Mouse (Mus musculus) hindbrain, postnatal 0 days (tissue): ENCODE measurements around the gene Igf1r. TPM values are rescaled to one million over a fixed set of nuclear protein-coding genes. Genes with fewer than 3 reads are reported as not detected.

Experiments
- ATAC-seq: fragments of 200-750 bp; cut with Nextera tagmentation; 2 replicates; pipeline ENCODE4 v1.8.0; 2017; ENCODE audit warnings: mild to moderate bottlenecking, moderate TSS enrichment, moderate library complexity
- DNase-seq: peaks from one replicate; pipeline ENCODE4 v3.0.0-alpha.2; 2015; ENCODE audit warnings: low spot score
- H3K27ac ChIP-seq: fragments of 300-500 bp; sonication (generic); 2 replicates; pipeline ENCODE4 v1.5.1; 2014; ENCODE audit warnings: mild to moderate bottlenecking
- H3K27me3 ChIP-seq: fragments of 300-500 bp; sonication (generic); 2 replicates; pipeline ENCODE4 v1.6.1; 2014; ENCODE audit warnings: low read length, mixed read lengths; ENCODE audit not compliant: insufficient read depth
- H3K36me3 ChIP-seq: fragments of 300-500 bp; sonication (generic); 2 replicates; pipeline ENCODE4 v1.6.1; 2014; ENCODE audit warnings: low read length, mixed read lengths; ENCODE audit not compliant: insufficient read depth
- H3K4me1 ChIP-seq: fragments of 300-500 bp; sonication (generic); 2 replicates; pipeline ENCODE4 v1.6.1; 2014; ENCODE audit warnings: antibody characterized with exemption, low read length, mixed read lengths; ENCODE audit not compliant: insufficient read depth
- H3K4me2 ChIP-seq: fragments of 300-500 bp; sonication (generic); 2 replicates; pipeline ENCODE4 v1.6.1; 2014; ENCODE audit warnings: low read depth, mild to moderate bottlenecking, low read length, moderate library complexity, mixed read lengths
- H3K4me3 ChIP-seq: fragments of 300-500 bp; sonication (generic); 2 replicates; pipeline ENCODE4 v1.5.1; 2014; ENCODE audit warnings: low read length
- H3K9ac ChIP-seq: fragments of 300-500 bp; sonication (generic); replicated peaks from 2 replicates; pipeline ENCODE4 v1.6.1; 2014; ENCODE audit warnings: mild to moderate bottlenecking, low read length, moderate library complexity, mixed read lengths
- H3K9me3 ChIP-seq: fragments of 300-500 bp; sonication (generic); 2 replicates; pipeline ENCODE4 v1.6.1; 2016; ENCODE audit warnings: low read length, mixed read lengths
- CTCF ChIP-seq: IDR thresholded peaks from 2 replicates; pipeline ENCODE4 v1.5.1; 2016; ENCODE audit warnings: antibody characterized with exemption, control low read depth, low read depth
- WGBS: fragments of 180-500 bp; shearing (Covaris S2); extraction: QIAGEN DNeasy Blood & Tissue Kit; methylation state at CpG from one replicate; pipeline ENCODE4 v1.1.7; 2014; 5-methylcytosine and 5-hydroxymethylcytosine counted together
- polyA plus RNA-seq: library from polyadenylated mRNA; unstranded; fragments of >200 nt; fragmentation: Nextera tagmentation; extraction: Ambion mirVana; gene quantifications from 2 replicates; pipeline ENCODE4 v1.2.1, GENCODE M21; 2015
- total RNA-seq: library from RNA; depleted of rRNA; stranded (reverse); fragments of >200 nt; gene quantifications from 2 replicates; pipeline ENCODE4 v1.2.3, GENCODE M21; 2014

Igf1r gene
- total and polyA plus RNA-seq, 2 experiments from 2014 or later, result 12.1 to 36.2 TPM

DNA sequence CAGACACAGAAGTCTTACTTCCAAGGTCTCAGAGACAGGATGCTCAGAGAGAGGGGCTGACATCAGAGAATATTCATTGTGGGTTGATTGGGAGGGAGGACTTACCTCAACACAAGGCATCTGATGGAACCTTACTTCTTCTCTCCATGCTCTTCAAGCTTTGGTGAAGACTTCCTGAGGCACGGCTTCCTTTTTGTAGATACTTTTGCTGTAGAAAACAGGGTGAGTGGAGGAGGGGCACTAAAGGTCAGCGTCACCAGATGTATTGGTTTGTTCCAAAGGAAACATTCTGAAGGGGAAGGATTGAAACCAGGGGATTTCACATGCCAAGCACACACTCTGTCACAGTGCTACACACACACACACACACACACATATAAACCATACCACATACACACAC lies 186.8 kb downstream of the Igf1r start:
- ATAC-seq (no peak), DNase-seq (no peak)
- H3K4me3 ChIP-seq, result no peak overlapping the region
- no peaks in the 10 kb centered on the region for H3K9me3 ChIP-seq
- no peaks in the 10 kb centered on the region for H3K27me3 ChIP-seq
- no peak overlapping the region for H3K27ac ChIP-seq
- H3K36me3 ChIP-seq, result no peaks in the 10 kb centered on the region
- H3K4me2 ChIP-seq, result no peak overlapping the region
- H3K9ac ChIP-seq, result no peak overlapping the region
- WGBS, result 88% methylated on average over 2 of the region's 2 CpGs
- no peak for TF ChIP-seq CTCF
- H3K4me1 ChIP-seq, result peaks cover 4% of the 10 kb centered on the region; the same call in 1 of the 2 replicates

DNA sequence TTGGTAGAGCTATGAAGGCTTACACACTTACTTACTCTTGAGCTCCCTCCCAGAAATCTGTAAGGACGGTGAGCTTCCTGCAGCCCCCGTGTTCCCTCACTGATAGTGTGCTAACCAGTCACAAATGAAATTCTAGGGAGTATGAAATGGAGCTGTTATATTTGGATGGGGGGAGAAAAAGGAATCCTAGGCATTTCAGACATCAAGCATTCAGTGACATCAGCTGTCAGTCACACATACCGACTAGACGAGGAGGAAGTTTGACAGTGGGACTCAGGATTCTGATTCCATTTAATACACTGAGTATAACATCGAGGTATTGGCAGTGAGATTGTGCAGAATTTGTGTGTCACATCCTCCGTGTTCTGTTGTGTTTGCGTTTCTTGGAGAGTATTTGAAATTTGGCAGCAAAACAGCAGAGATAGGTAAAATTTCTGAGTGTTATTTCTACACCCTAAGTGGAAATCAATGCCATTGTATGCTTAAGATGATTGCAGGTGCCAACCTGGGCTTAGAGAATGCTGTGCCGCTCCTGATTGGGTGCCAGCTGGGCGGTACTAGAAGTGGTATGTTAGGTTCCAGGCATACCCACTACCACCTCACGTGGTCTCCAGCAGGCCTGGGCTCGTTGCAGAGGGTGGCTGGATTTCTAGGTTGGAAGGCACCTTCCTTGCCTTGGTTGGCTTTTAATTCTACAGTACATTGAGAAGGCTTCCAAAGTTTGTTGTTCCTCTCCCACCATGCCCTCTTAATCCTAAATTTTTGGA lies 187.6 kb downstream of the Igf1r start:
- no peaks in the 10 kb centered on the region for H3K27me3 ChIP-seq
- H3K9me3 ChIP-seq, result no peaks in the 10 kb centered on the region
- H3K4me1 ChIP-seq, result peaks cover 4% of the 10 kb centered on the region; the same call in 1 of the 2 replicates
- no peak overlapping the region for H3K4me3 ChIP-seq
- ATAC-seq (no peak), DNase-seq (no peak)
- 79% methylated on average over 11 of the region's 11 CpGs for WGBS
- no peak overlapping the region for H3K9ac ChIP-seq
- H3K27ac ChIP-seq, result no peak overlapping the region
- H3K4me2 ChIP-seq, result no peak overlapping the region
- TF ChIP-seq CTCF, result no peak
- H3K36me3 ChIP-seq, result no peaks in the 10 kb centered on the region

DNA sequence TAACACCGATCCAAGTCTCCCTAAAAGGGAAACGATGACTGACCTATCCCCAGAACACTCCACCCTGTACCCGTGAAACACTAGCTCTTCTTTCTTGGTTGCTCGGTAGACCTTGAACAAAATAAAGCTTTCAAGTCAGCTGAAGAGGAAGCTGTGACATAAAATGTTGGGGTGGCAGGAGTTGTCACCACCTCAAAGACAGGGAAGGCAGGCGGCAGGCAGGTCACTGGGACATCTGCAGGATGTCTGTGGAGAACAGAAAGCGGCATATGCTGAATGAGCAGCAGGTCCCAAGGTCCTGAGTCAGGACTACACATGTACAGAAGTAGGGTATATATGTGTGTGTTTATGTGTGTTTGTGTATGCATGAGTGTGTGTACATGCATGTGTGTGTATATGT lies 191.6 kb downstream of the Igf1r start:
- Histone ChIP-seq H3K27ac (no peak overlapping the region), H3K36me3 (no peaks in the 10 kb centered on the region), H3K4me3 (no peak overlapping the region), H3K27me3 (no peaks in the 10 kb centered on the region), H3K9ac (no peak overlapping the region), H3K9me3 (no peaks in the 10 kb centered on the region), H3K4me2 (no peak overlapping the region), H3K4me1 (peaks cover 10% of the 10 kb centered on the region)
- 60% methylated on average over 6 of the region's 6 CpGs for WGBS
- DNase-seq, result no peak
- no peak for TF ChIP-seq CTCF
- no peak for ATAC-seq

DNA sequence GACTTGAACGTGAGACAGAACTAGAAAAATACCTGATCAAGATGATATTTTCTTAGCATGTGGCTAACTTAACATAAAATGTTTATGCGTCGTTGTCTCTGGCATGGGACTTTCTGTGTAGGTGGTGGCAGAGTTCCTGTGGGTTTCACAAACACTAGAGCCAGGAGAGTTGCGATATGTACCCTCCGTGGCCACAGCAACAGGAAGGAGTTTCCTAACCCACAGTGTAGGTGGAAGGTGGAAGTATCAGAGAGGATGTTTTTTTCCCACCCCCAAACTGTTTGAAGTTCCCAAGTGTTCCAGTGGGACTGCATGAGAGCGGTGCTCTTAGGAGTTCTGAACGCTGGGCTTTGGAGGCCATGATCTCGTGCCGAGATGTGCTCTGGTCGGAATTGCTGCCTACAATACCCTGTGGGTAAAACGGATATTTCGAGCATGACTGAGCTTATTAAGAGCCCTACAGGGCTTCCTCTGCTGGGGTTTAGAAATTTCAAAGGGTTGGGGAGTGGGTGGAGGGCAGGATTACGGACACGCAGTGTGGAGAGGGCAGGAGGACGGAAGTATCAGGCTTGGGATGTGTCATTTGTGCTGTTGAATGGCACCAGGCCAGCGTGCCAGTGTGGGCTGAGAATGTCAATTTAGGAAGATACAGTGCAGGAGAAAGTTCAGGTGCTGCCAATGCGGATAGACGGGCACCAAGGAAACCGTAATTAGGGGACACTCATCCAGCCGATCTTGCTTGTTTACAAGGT lies 195.8 kb downstream of the Igf1r start:
- ATAC-seq (0 out of 2 replicates have a peak, but pooled peaks have one; percentile 12), DNase-seq (peak; percentile 42)
- Histone ChIP-seq H3K4me3 (no peak overlapping the region), H3K27me3 (no peaks in the 10 kb centered on the region), H3K4me2 (peak overlapping the region; percentile 25; the same call in 1 of the 2 replicates), H3K9me3 (no peaks in the 10 kb centered on the region), H3K36me3 (no peaks in the 10 kb centered on the region), H3K9ac (no peak overlapping the region), H3K4me1 (peaks cover 12% of the 10 kb centered on the region), H3K27ac (no peak overlapping the region)
- TF ChIP-seq CTCF, result no peak
- WGBS, result 29% methylated on average over 20 of the region's 20 CpGs

DNA sequence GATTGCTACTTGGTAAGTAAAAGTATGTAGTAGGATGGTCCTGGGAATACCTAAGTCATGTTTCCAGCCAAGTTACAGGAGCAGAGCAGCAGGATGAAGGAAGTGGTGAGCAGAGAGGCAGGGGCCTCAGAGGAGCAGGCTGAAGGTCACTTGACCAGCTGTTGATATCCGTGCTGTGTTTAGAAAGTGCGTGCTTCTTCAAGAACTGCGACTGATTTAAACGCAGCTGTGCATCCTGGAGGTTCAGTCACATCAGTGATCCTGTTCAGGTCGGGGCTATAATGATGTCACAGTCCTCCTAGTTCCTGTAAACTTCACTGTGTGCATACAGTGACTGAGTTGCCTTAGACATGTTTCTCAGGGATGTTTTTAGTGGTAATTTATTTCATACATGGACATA lies 199.3 kb downstream of the Igf1r start:
- Histone ChIP-seq H3K4me1 (peaks cover 20% of the 10 kb centered on the region), H3K36me3 (no peaks in the 10 kb centered on the region), H3K9me3 (no peaks in the 10 kb centered on the region), H3K9ac (no peak overlapping the region), H3K4me3 (no peak overlapping the region), H3K27me3 (no peaks in the 10 kb centered on the region), H3K27ac (no peak overlapping the region), H3K4me2 (no peak overlapping the region)
- 61% methylated on average over 5 of the region's 5 CpGs for WGBS
- no peak for TF ChIP-seq CTCF
- DNase-seq, result no peak
- ATAC-seq, result no peak

DNA sequence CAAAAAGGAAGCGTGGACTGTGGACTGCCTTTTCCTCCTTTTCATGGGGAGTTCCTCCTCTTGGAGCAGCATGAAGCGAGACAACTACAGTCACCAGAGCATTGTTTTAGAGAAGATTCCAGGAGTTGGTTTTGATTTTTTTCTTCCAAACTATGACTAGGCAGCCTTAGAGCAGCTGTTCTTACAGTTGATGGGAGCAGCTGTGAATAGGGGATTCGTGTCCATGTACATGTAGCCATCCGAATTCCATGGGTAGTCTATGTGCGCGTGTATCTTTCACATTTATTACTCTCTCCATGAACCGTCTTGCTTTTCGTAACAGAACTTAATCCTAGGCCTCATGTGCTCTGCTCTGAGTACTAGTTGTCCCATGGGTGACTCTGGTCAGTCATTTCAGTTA lies 199.8 kb downstream of the Igf1r start:
- Histone ChIP-seq H3K4me2 (no peak overlapping the region), H3K9me3 (no peaks in the 10 kb centered on the region), H3K36me3 (no peaks in the 10 kb centered on the region), H3K27ac (no peak overlapping the region), H3K4me1 (peaks cover 20% of the 10 kb centered on the region), H3K27me3 (no peaks in the 10 kb centered on the region), H3K4me3 (no peak overlapping the region), H3K9ac (no peak overlapping the region)
- 88% methylated on average over 8 of the region's 8 CpGs for WGBS
- TF ChIP-seq CTCF, result no peak
- ATAC-seq, result no peak
- DNase-seq, result no peak

DNA sequence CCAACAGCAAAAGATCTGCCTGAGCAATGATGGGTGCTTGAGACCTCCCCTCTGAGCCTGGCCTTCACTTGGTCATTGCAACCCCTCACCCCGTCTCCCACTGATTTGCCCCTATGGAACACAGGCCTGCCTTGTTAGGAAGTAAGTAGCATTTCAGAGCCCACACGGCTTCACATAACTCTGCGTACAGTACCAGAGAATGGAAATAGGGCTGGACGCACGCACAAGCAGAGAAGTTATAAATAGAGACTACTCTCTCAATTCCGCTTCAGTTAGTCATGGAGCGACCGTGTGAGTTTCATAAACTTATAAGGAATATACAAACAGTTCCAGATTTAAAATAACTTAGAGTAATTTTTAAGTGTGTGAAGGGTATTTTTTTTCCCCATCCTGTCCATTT lies 200.6 kb downstream of the Igf1r start:
- no peak for ATAC-seq
- WGBS, result 71% methylated on average over 8 of the region's 8 CpGs
- no peak overlapping the region for H3K4me2 ChIP-seq
- H3K9me3 ChIP-seq, result no peaks in the 10 kb centered on the region
- H3K27ac ChIP-seq, result no peak overlapping the region
- DNase-seq, result no peak
- H3K36me3 ChIP-seq, result no peaks in the 10 kb centered on the region
- peaks cover 20% of the 10 kb centered on the region for H3K4me1 ChIP-seq
- H3K9ac ChIP-seq, result no peak overlapping the region
- H3K27me3 ChIP-seq, result no peaks in the 10 kb centered on the region
- H3K4me3 ChIP-seq, result no peak overlapping the region
- no peak for TF ChIP-seq CTCF
